Mouse (Mus musculus) embryonic fibroblast, embryonic 13.5 days (primary cell): Measurements from ENCODE around the gene Prkab2.

ENCODE experiments used
- CTCF ChIP-seq: IDR thresholded peaks from 2 replicates; pipeline ENCODE4 v1.5.1; 2011; ENCODE audit warnings: mild to moderate bottlenecking, control low read depth, low read length, moderate library complexity, borderline replicate concordance; ENCODE audit not compliant: insufficient read depth
- POLR2A ChIP-seq: IDR thresholded peaks from 2 replicates; pipeline ENCODE4 v1.6.1; 2011; ENCODE audit warnings: low read depth, mild to moderate bottlenecking, control low read depth, low read length, moderate library complexity

DNA sequence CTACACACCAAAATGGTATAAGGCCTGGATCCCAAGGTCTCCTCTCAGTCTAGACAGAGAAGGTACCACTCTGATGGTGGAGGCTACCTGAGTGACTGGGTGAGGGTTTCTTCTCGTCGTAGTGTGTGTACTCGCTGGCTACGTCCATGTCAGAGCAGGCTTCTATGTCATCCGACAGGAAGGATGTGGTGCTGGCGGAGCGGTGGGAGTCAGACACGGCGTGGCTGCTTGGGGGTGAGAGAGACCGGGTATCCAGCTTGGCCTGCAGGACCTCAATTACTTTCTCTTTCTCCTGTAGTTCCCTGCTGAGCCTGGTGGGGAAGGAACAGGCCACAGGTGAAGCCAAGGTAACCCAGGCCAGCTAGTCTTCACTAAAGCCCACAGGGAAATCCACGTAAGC lies 52.1 kb downstream of the Prkab2 start:
- no peak for TF ChIP-seq CTCF
- TF ChIP-seq POLR2A, result no peak
